Mouse (Mus musculus) intestine, embryonic 14.5 days (tissue): ENCODE results near the gene Tmc3. TPM values are rescaled to one million over a fixed set of nuclear protein-coding genes. Genes with fewer than 3 reads are reported as not detected.

Source experiments
- ATAC-seq: fragments of 200-750 bp; cut with Nextera tagmentation; replicated peaks from 2 replicates; pipeline ENCODE4 v1.8.0; 2017; ENCODE audit warnings: low read depth, moderate number of reproducible peaks, moderate TSS enrichment, moderate library complexity; ENCODE audit not compliant: low FRiP score, low TSS enrichment
- DNase-seq: peaks from one replicate; pipeline ENCODE4 v3.0.0-alpha.2; 2018; ENCODE audit warnings: low spot score
- H3K27ac ChIP-seq: fragments of 300-500 bp; sonication (generic); 2 replicates; pipeline ENCODE4 v1.5.1; 2014; ENCODE audit warnings: low read depth, mild to moderate bottlenecking, control low read depth
- H3K27me3 ChIP-seq: fragments of 300-500 bp; sonication (generic); replicated peaks from 2 replicates; pipeline ENCODE4 v1.6.1; 2014; ENCODE audit warnings: low read length, control low read depth; ENCODE audit not compliant: control insufficient read depth, insufficient read depth
- H3K36me3 ChIP-seq: fragments of 300-500 bp; sonication (generic); 2 replicates; pipeline ENCODE4 v1.6.1; 2014; ENCODE audit warnings: low read length, control low read depth; ENCODE audit not compliant: control insufficient read depth, insufficient read depth
- H3K4me1 ChIP-seq: fragments of 300-500 bp; sonication (generic); replicated peaks from 2 replicates; pipeline ENCODE4 v1.6.1; 2014; ENCODE audit warnings: low read length, control low read depth, mixed read lengths; ENCODE audit not compliant: control insufficient read depth, insufficient read depth
- H3K4me2 ChIP-seq: fragments of 300-500 bp; sonication (generic); 2 replicates; pipeline ENCODE4 v1.6.1; 2014; ENCODE audit warnings: low read length
- H3K4me3 ChIP-seq: fragments of 300-500 bp; sonication (generic); 2 replicates; pipeline ENCODE4 v1.5.1; 2014; ENCODE audit warnings: low read depth, low read length, control low read depth, mixed read lengths
- H3K9ac ChIP-seq: fragments of 300-500 bp; sonication (generic); 2 replicates; pipeline ENCODE4 v1.6.1; 2014; ENCODE audit warnings: mild to moderate bottlenecking, low read length
- H3K9me3 ChIP-seq: fragments of 300-500 bp; sonication (generic); 2 replicates; pipeline ENCODE4 v1.6.1; 2016; ENCODE audit warnings: low read length, control low read depth; ENCODE audit not compliant: control insufficient read depth
- WGBS: fragments of 180-500 bp; shearing (Covaris S2); extraction: QIAGEN DNeasy Blood & Tissue Kit; methylation state at CpG from one replicate; pipeline ENCODE4 v1.1.7; 2014; 5-methylcytosine and 5-hydroxymethylcytosine counted together
- polyA plus RNA-seq: library from polyadenylated mRNA; unstranded; fragments of >200 nt; fragmentation: Nextera tagmentation; extraction: Ambion mirVana; gene quantifications from 2 replicates; pipeline ENCODE4 v1.2.1, GENCODE M21; 2014

The Tmc3 gene
- polyA plus RNA-seq, 1 experiment from 2014 or later, result 1.2 TPM

DNA sequence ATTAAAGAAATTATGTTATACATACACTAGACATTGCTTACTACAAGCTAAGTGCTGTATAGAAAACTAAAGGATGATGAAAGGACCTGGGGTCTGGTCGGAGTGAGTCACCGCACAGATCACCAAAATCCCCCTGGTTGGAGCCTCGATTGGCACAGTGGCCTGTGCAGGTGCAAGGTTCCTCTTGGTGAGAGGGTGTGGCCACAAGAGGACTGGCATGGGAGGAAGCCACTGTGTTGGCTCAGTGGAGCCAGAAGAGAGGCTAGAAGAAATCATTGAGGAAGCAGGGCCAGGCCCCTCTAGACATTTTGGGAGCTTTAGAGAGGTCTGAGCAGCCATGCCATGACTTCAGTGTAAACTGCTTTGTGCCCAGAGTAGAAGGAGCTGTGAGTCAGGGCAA, 54.4 kb downstream of the Tmc3 start:
- ATAC-seq, result no peak

DNA sequence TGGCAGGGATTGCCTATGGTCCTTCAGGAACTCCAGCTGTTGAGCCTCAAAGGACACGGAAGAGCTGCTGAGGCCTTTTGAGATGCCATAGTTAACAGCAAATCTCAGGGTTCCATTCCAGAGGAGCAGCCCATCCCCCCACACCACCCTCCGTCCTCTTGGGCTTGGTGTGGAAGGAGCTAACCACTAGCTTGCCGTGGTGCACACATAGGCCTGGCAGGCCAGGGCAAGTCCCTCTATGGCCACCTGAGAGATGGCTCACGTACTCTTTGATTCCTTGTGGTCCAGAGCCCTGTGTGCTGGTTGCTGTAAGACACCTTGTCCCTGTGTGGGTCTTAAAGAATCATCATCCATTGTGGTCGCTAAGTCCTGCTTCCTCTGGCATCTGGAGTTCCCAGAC, 55.9 kb downstream of the Tmc3 start:
- Histone ChIP-seq H3K36me3 (peaks cover 64% of the 10 kb centered on the region), H3K9ac (no peak overlapping the region), H3K9me3 (no peaks in the 10 kb centered on the region), H3K4me3 (no peak overlapping the region), H3K27me3 (no peaks in the 10 kb centered on the region), H3K4me1 (no peaks in the 10 kb centered on the region; the same call in 1 of the 2 replicates), H3K27ac (no peak overlapping the region), H3K4me2 (no peak overlapping the region)
- ATAC-seq, result no peak
- no peak for DNase-seq
- WGBS, result 87% methylated on average over 5 of the region's 5 CpGs

More for the DNA sequence above, 54.4 kb downstream of the Tmc3 start:
- Histone ChIP-seq H3K27me3 (no peaks in the 10 kb centered on the region), H3K4me1 (no peaks in the 10 kb centered on the region; the same call in 1 of the 2 replicates), H3K4me2 (no peak overlapping the region), H3K9ac (no peak overlapping the region), H3K36me3 (peaks cover 60% of the 10 kb centered on the region), H3K4me3 (no peak overlapping the region), H3K9me3 (no peaks in the 10 kb centered on the region), H3K27ac (no peak overlapping the region)
- no peak for DNase-seq
- 69% methylated on average over 3 of the region's 3 CpGs for WGBS

DNA sequence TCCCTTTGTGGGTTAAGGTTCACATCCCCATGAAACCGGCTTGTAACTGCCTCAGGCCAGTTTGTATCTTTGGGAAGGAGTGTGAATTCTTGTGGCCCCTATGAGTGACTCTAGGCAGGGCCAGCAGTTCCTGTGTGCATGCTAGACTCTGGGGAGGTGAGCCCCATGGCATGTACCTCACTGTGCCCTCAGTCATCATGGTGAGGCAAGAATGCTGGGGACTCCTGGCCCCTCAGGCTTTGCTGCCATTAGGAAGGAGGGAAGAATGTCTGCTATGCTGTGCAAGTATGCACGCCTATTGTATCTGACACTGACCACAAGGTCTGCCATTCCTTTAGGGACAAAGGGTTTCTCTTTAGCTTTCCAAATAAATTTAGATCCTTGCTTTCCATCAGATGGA, 56.4 kb downstream of the Tmc3 start:
- ATAC-seq (no peak), DNase-seq (no peak)
- H3K9me3 ChIP-seq, result no peaks in the 10 kb centered on the region
- H3K27me3 ChIP-seq, result no peaks in the 10 kb centered on the region
- H3K4me1 ChIP-seq, result no peaks in the 10 kb centered on the region; the same call in 1 of the 2 replicates
- no peak overlapping the region for H3K4me3 ChIP-seq
- H3K27ac ChIP-seq, result no peak overlapping the region
- H3K4me2 ChIP-seq, result no peak overlapping the region
- no peak overlapping the region for H3K9ac ChIP-seq
- 61% methylated on average over 2 of the region's 2 CpGs for WGBS
- peaks cover 64% of the 10 kb centered on the region for H3K36me3 ChIP-seq

DNA sequence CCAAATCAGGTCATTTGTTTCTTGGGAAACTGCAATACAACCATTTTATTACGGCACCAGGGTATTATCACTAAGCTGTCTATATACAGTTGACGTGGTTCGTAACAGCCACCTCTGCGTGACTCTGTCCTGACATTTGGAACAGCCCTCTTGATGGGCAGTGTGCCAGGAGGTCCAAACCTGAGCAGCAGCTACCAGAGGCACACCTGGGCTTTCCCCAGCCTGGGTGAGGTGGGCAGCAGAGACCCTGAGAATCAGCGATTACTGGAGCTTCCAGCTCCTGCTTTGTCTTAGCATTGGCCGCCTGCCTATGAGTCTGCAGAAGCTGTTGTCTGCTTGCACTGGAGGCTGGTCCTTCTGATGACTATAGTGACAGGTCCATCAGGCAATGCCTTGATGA, 58.9 kb downstream of the Tmc3 start:
- H3K4me3 ChIP-seq, result no peak overlapping the region
- ATAC-seq (no peak), DNase-seq (no peak)
- H3K4me2 ChIP-seq, result no peak overlapping the region
- WGBS, result 79% methylated on average over 6 of the region's 6 CpGs
- H3K36me3 ChIP-seq, result peaks cover 41% of the 10 kb centered on the region
- no peaks in the 10 kb centered on the region for H3K9me3 ChIP-seq
- H3K27me3 ChIP-seq, result no peaks in the 10 kb centered on the region
- H3K4me1 ChIP-seq, result no peaks in the 10 kb centered on the region; the same call in 1 of the 2 replicates
- H3K9ac ChIP-seq, result no peak overlapping the region
- no peak overlapping the region for H3K27ac ChIP-seq

DNA sequence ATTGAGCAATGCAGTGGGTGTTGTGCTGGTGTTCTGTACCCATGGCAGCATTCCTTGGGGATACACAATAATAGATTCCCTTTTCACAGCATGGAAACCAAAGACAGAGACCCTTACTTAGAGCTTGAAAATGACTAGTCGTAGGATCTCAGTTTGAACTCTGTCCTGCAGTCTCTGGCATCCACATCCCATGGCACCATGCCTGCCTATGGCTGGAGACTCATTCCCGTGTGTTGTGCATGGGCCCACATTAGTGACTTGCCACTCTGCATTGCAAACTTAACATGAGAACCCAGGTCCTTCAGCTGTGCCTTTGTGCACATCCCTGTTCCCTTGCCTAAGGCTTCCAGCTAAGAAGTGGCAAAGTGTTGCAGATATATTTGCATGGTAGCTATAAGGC, 60.0 kb downstream of the Tmc3 start:
- Histone ChIP-seq H3K4me1 (no peaks in the 10 kb centered on the region; the same call in 1 of the 2 replicates), H3K4me2 (no peak overlapping the region), H3K9ac (no peak overlapping the region), H3K9me3 (no peaks in the 10 kb centered on the region), H3K27ac (no peak overlapping the region), H3K27me3 (no peaks in the 10 kb centered on the region), H3K4me3 (no peak overlapping the region), H3K36me3 (peaks cover 31% of the 10 kb centered on the region; the same call in 1 of the 2 replicates)
- ATAC-seq (no peak), DNase-seq (no peak)
- 89% methylated on average over 2 of the region's 2 CpGs for WGBS

DNA sequence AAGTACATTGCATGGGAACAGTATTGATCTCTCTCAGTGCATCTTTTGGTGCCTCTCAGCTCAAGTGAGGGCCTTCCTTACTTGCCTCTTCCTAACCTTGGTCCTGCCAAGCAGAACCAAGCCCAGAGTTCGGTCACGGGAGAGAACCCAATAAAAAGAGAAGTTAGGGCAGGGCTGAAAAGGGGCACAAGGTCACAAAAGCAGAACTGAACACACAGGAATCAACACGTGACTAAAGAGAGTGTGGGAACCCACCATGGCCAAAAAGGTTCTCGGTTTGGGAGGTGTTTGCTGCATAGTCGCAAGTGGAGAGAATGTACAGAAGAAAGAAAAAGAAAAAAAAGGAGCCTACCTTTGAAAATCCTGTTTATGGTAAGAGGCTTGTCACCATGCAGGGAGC, 60.7 kb downstream of the Tmc3 start:
- Histone ChIP-seq H3K4me3 (no peak overlapping the region), H3K36me3 (peaks cover 31% of the 10 kb centered on the region; the same call in 1 of the 2 replicates), H3K4me2 (no peak overlapping the region), H3K9me3 (no peaks in the 10 kb centered on the region), H3K9ac (no peak overlapping the region), H3K27me3 (no peaks in the 10 kb centered on the region), H3K27ac (no peak overlapping the region), H3K4me1 (no peaks in the 10 kb centered on the region; the same call in 1 of the 2 replicates)
- DNase-seq, result no peak
- no peak for ATAC-seq
- 84% methylated on average over 5 of the region's 5 CpGs for WGBS

DNA sequence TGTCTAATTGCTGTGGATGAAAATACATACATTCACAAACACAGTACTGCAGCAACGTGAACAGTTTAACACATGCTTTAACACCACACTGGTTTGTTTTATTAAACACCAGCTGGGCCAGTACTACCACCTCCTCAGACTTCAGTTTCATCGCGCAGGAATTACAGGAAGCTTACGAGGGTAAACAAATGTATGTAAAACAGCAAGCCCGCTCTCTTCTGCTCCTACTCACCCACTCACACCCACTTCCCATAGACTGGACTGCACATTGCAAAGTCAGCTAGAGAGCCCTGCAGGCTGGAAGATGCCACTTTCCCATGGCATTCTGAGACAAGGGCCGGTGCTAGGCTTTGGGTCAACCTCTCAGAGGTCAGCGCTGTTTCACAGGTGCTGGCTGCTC, 64.1 kb downstream of the Tmc3 start:
- 45% methylated on average over 7 of the region's 7 CpGs for WGBS
- H3K9ac ChIP-seq, result no peak overlapping the region
- DNase-seq, result no peak

DNA sequence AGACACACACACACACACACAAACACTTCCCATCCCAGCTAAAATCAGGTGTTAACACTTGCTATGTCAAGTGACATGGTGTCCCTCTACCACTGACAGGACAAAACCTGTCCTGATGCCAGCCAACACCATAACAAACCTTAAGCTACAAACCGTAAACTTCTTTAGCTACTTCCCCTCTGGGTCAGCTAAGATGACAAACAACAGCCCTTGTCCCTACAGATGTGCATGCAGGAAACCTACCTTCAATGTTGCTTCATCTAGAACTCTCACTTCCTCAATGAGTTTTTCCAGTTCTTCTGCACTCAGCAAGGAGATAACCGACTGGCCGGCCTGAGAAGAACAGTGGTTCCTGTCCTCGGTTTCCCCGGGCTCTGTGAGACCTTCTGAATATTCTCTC, 65.9 kb downstream of the Tmc3 start:
- H3K9me3 ChIP-seq, result no peaks in the 10 kb centered on the region
- H3K4me1 ChIP-seq, result no peaks in the 10 kb centered on the region
- 85% methylated on average over 5 of the region's 5 CpGs for WGBS
- no peak overlapping the region for H3K4me2 ChIP-seq
- no peak for ATAC-seq
- H3K27ac ChIP-seq, result no peak overlapping the region
- no peak for DNase-seq
- H3K4me3 ChIP-seq, result no peak overlapping the region
- no peaks in the 10 kb centered on the region for H3K27me3 ChIP-seq
- H3K36me3 ChIP-seq, result no peaks in the 10 kb centered on the region
- H3K9ac ChIP-seq, result no peak overlapping the region

More for the DNA sequence above, 64.1 kb downstream of the Tmc3 start:
- Histone ChIP-seq H3K9me3 (no peaks in the 10 kb centered on the region), H3K4me2 (no peak overlapping the region), H3K4me1 (no peaks in the 10 kb centered on the region), H3K27me3 (no peaks in the 10 kb centered on the region), H3K27ac (no peak overlapping the region), H3K4me3 (no peak overlapping the region), H3K36me3 (peaks cover 4% of the 10 kb centered on the region; the same call in 1 of the 2 replicates)
- no peak for ATAC-seq

DNA sequence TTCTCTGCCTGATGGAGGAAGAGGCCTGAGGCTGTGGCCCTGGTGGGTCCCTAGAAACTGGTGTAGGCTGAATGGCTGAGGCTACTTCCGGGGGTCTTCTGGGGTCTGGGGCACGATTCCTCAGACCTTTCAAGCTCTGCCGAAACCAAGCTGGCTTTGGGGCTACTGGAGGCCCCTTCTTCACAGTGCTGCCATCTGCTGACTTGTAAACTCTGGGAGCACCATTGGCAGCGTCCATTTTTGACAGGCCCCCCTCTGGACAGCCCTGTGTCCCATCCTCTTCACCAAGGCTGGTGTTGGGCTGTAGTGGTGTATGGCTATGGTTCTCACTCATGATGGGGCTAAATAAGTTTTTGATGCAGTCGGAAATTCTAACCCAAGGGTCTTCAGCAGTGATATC, 67.8 kb downstream of the Tmc3 start:
- 84% methylated on average over 5 of the region's 5 CpGs for WGBS
- no peak overlapping the region for H3K9ac ChIP-seq
- no peaks in the 10 kb centered on the region for H3K9me3 ChIP-seq
- DNase-seq, result no peak
- H3K27ac ChIP-seq, result no peak overlapping the region
- ATAC-seq, result no peak
- H3K4me1 ChIP-seq, result no peaks in the 10 kb centered on the region
- H3K27me3 ChIP-seq, result no peaks in the 10 kb centered on the region
- no peak overlapping the region for H3K4me3 ChIP-seq
- no peaks in the 10 kb centered on the region for H3K36me3 ChIP-seq
- no peak overlapping the region for H3K4me2 ChIP-seq
